Mouse (Mus musculus): ENCODE measurements around the gene Hs3st4.

The Hs3st4 gene

GRCm38 (mm10) chr7:124341510-124341909 lies 358.8 kb downstream of the Hs3st4 start:
- DNase-seq (ENCODE audit: low read depth in 2 of 2, low spot score in 2 of 2) = no peak

- no peak for DNase-seq (ENCODE audit: low read depth in 2 of 2, low spot score in 2 of 2)
Measured at GRCm38 (mm10) chr7:124347218-124348017, 364.7 kb downstream of the Hs3st4 start.

GRCm38 (mm10) chr7:124354035-124354434 lies 371.4 kb downstream of the Hs3st4 start:
- DNase-seq (ENCODE audit: low read depth in 2 of 2, low spot score in 2 of 2) = no peak

GRCm38 (mm10) chr7:124358068-124358467 lies 375.4 kb downstream of the Hs3st4 start:
- DNase-seq (ENCODE audit: low read depth in 2 of 2, low spot score in 2 of 2) = no peak

GRCm38 (mm10) chr7:124359836-124360235 lies 377.2 kb downstream of the Hs3st4 start:
- no peak for DNase-seq (ENCODE audit: low read depth in 2 of 2, low spot score in 2 of 2)

GRCm38 (mm10) chr7:124372297-124372696 lies 389.6 kb downstream of the Hs3st4 start:
- DNase-seq (ENCODE audit: low read depth in 2 of 2, low spot score in 2 of 2) = no peak

GRCm38 (mm10) chr7:124372697-124373096 lies 390.0 kb downstream of the Hs3st4 start:
- DNase-seq (ENCODE audit: low read depth in 2 of 2, low spot score in 2 of 2) = no peak

GRCm38 (mm10) chr7:124383489-124383888 lies 400.8 kb downstream of the Hs3st4 start:
- no peak for DNase-seq (ENCODE audit: low read depth in 2 of 2, low spot score in 2 of 2)

GRCm38 (mm10) chr7:124399184-124399583 lies 416.5 kb downstream of the Hs3st4 start:
- DNase-seq (ENCODE audit: low read depth in 2 of 2, low spot score in 2 of 2) = no peak

GRCm38 (mm10) chr7:124426951-124427350 lies 444.3 kb downstream of the Hs3st4 start:
- DNase-seq (ENCODE audit: low read depth in 2 of 2, low spot score in 2 of 2) = no peak
